Mouse (Mus musculus): ENCODE measurements around the gene Mbd5. TPM values are rescaled to one million over a fixed set of nuclear protein-coding genes. Genes with fewer than 3 reads are reported as not detected.
"Not testable (repeated sequence)": the region's sequence is repeated elsewhere in the genome, so short reads cannot be mapped to it uniquely, and the experiment has no call there.

The Mbd5 gene
- polyA plus RNA-seq, 1 experiment: 31.6 TPM

- no peak for DNase-seq (ENCODE audit: extremely low spot score in 1 of 2, low spot score in 1 of 2)
These were observed 211.1 kb downstream of the Mbd5 start for GRCm38 (mm10) chr2:49160232-49160947.

- DNase-seq (ENCODE audit: extremely low spot score in 1 of 2, low spot score in 1 of 2): no peak
These were observed 220.5 kb downstream of the Mbd5 start for GRCm38 (mm10) chr2:49169766-49170165.

GRCm38 (mm10) chr2:49177015-49177414, 227.7 kb downstream of the Mbd5 start:
- DNase-seq (ENCODE audit: extremely low spot score in 1 of 2, low spot score in 1 of 2): no peak

- no peak for DNase-seq (ENCODE audit: extremely low spot score in 1 of 2, low spot score in 1 of 2)
These were observed 241.7 kb downstream of the Mbd5 start for GRCm38 (mm10) chr2:49190984-49191383.

- no peak for DNase-seq (ENCODE audit: extremely low spot score in 1 of 2, low spot score in 1 of 2)
These were observed 242.4 kb downstream of the Mbd5 start for GRCm38 (mm10) chr2:49191695-49192094.

- DNase-seq (ENCODE audit: extremely low spot score in 1 of 2, low spot score in 1 of 2): no peak
These were observed 254.8 kb downstream of the Mbd5 start for GRCm38 (mm10) chr2:49204081-49204480.

GRCm38 (mm10) chr2:49205692-49206091, 256.4 kb downstream of the Mbd5 start:
- not testable (repeated sequence) for DNase-seq (ENCODE audit: extremely low spot score in 1 of 2, low spot score in 1 of 2)

- no peak for DNase-seq (ENCODE audit: extremely low spot score in 1 of 2, low spot score in 1 of 2)
These were observed 260.0 kb downstream of the Mbd5 start for GRCm38 (mm10) chr2:49209349-49209748.

GRCm38 (mm10) chr2:49210408-49210807, 261.1 kb downstream of the Mbd5 start:
- DNase-seq (ENCODE audit: extremely low spot score in 1 of 2, low spot score in 1 of 2): no peak

GRCm38 (mm10) chr2:49229725-49230124, 280.4 kb downstream of the Mbd5 start:
- no peak for DNase-seq (ENCODE audit: extremely low spot score in 1 of 2, low spot score in 1 of 2)

- DNase-seq (ENCODE audit: extremely low spot score in 1 of 2, low spot score in 1 of 2): no peak
These were observed 284.8 kb downstream of the Mbd5 start for GRCm38 (mm10) chr2:49234064-49234463.

- no peak for DNase-seq (ENCODE audit: extremely low spot score in 1 of 2, low spot score in 1 of 2)
These were observed 292.4 kb downstream of the Mbd5 start for GRCm38 (mm10) chr2:49241715-49242114.

GRCm38 (mm10) chr2:49264092-49264491, 314.8 kb downstream of the Mbd5 start:
- no peak for DNase-seq (ENCODE audit: extremely low spot score in 1 of 2, low spot score in 1 of 2)

- DNase-seq (ENCODE audit: extremely low spot score in 1 of 2, low spot score in 1 of 2): no peak
These were observed 323.1 kb downstream of the Mbd5 start for GRCm38 (mm10) chr2:49272295-49272967.

- no peak for DNase-seq (ENCODE audit: extremely low spot score in 1 of 2, low spot score in 1 of 2)
These were observed 326.9 kb downstream of the Mbd5 start for GRCm38 (mm10) chr2:49276017-49276722.

GRCm38 (mm10) chr2:49280496-49280895, 331.2 kb downstream of the Mbd5 start:
- DNase-seq (ENCODE audit: extremely low spot score in 1 of 2, low spot score in 1 of 2): no peak

- no peak for DNase-seq (ENCODE audit: extremely low spot score in 1 of 2, low spot score in 1 of 2)
These were observed 334.3 kb downstream of the Mbd5 start for GRCm38 (mm10) chr2:49283583-49283982.

GRCm38 (mm10) chr2:49286965-49287364, 337.7 kb downstream of the Mbd5 start:
- DNase-seq (ENCODE audit: extremely low spot score in 1 of 2, low spot score in 1 of 2): no peak

- DNase-seq (ENCODE audit: extremely low spot score in 1 of 2, low spot score in 1 of 2): no peak
These were observed 342.4 kb downstream of the Mbd5 start for GRCm38 (mm10) chr2:49291709-49292108.

GRCm38 (mm10) chr2:49312629-49313447, 363.5 kb downstream of the Mbd5 start:
- peak; percentile 75 to 95 for DNase-seq (ENCODE audit: extremely low spot score in 1 of 2, low spot score in 1 of 2)

- DNase-seq (ENCODE audit: extremely low spot score in 1 of 2, low spot score in 1 of 2): no peak
These were observed 384.3 kb downstream of the Mbd5 start for GRCm38 (mm10) chr2:49333594-49333993.

All from frontal cortex, adult 2 months (tissue).